Mouse (Mus musculus): ENCODE data around the gene Abl2. TPM values are rescaled to one million over a fixed set of nuclear protein-coding genes. Genes with fewer than 3 reads are reported as not detected.

Abl2 gene
- polyA plus RNA-seq, 1 experiment from 2014 or later: 8.1 TPM

- Histone ChIP-seq H3K4me2 (replicated peaks; ENCODE audit: low read depth, low read length) (no peak overlapping the region), H3K4me1 (ENCODE audit: control insufficient read depth, insufficient read depth, low read length) (no peaks in the 10 kb centered on the region), H3K27ac (ENCODE audit: low read depth, low read length) (no peak overlapping the region), H3K36me3 (ENCODE audit: control insufficient read depth, insufficient read depth, low read length) (peaks cover 62% of the 10 kb centered on the region), H3K9ac (ENCODE audit: low read depth, low read length) (no peak overlapping the region), H3K27me3 (ENCODE audit: control insufficient read depth, insufficient read depth, low read length) (no peaks in the 10 kb centered on the region), H3K9me3 (ENCODE audit: control insufficient read depth, low read length) (no peaks in the 10 kb centered on the region), H3K4me3 (ENCODE audit: low read length) (no peak overlapping the region)
- no peak for ATAC-seq (ENCODE audit: low FRiP score, low TSS enrichment)
- 85% methylated on average over 2 of the region's 2 CpGs for WGBS
These were observed 76.6 kb downstream of the Abl2 start for GRCm38 (mm10) chr1:156635148-156635547.

- ATAC-seq (ENCODE audit: low FRiP score, low TSS enrichment): no peak
- Histone ChIP-seq H3K4me3 (ENCODE audit: low read length) (no peak overlapping the region), H3K27ac (ENCODE audit: low read depth, low read length) (no peak overlapping the region), H3K36me3 (ENCODE audit: control insufficient read depth, insufficient read depth, low read length) (peaks cover 62% of the 10 kb centered on the region), H3K9ac (ENCODE audit: low read depth, low read length) (no peak overlapping the region), H3K4me1 (ENCODE audit: control insufficient read depth, insufficient read depth, low read length) (no peaks in the 10 kb centered on the region), H3K27me3 (ENCODE audit: control insufficient read depth, insufficient read depth, low read length) (no peaks in the 10 kb centered on the region), H3K4me2 (replicated peaks; ENCODE audit: low read depth, low read length) (no peak overlapping the region), H3K9me3 (ENCODE audit: control insufficient read depth, low read length) (no peaks in the 10 kb centered on the region)
- WGBS: 87% methylated on average over 5 of the region's 5 CpGs
These were observed 80.9 kb downstream of the Abl2 start for GRCm38 (mm10) chr1:156639455-156639854.

GRCm38 (mm10) chr1:156640577-156640976 lies 82.0 kb downstream of the Abl2 start:
- WGBS: 79% methylated on average over 4 of the region's 4 CpGs
- no peaks in the 10 kb centered on the region for H3K9me3 ChIP-seq (ENCODE audit: control insufficient read depth, low read length)
- H3K4me1 ChIP-seq (ENCODE audit: control insufficient read depth, insufficient read depth, low read length): no peaks in the 10 kb centered on the region
- no peak overlapping the region for H3K4me3 ChIP-seq (ENCODE audit: low read length)
- no peak overlapping the region for H3K9ac ChIP-seq (ENCODE audit: low read depth, low read length)
- no peak for ATAC-seq (ENCODE audit: low FRiP score, low TSS enrichment)
- no peaks in the 10 kb centered on the region for H3K27me3 ChIP-seq (ENCODE audit: control insufficient read depth, insufficient read depth, low read length)
- no peak overlapping the region for H3K27ac ChIP-seq (ENCODE audit: low read depth, low read length)
- H3K36me3 ChIP-seq (ENCODE audit: control insufficient read depth, insufficient read depth, low read length): peaks cover 54% of the 10 kb centered on the region
- no peak overlapping the region for H3K4me2 ChIP-seq (replicated peaks; ENCODE audit: low read depth, low read length)

- 90% methylated on average over 10 of the region's 10 CpGs for WGBS
- Histone ChIP-seq H3K9ac (ENCODE audit: low read depth, low read length) (no peak overlapping the region), H3K36me3 (ENCODE audit: control insufficient read depth, insufficient read depth, low read length) (peaks cover 46% of the 10 kb centered on the region), H3K9me3 (ENCODE audit: control insufficient read depth, low read length) (no peaks in the 10 kb centered on the region), H3K4me2 (replicated peaks; ENCODE audit: low read depth, low read length) (no peak overlapping the region), H3K4me3 (ENCODE audit: low read length) (no peak overlapping the region), H3K4me1 (ENCODE audit: control insufficient read depth, insufficient read depth, low read length) (no peaks in the 10 kb centered on the region), H3K27ac (ENCODE audit: low read depth, low read length) (no peak overlapping the region), H3K27me3 (ENCODE audit: control insufficient read depth, insufficient read depth, low read length) (no peaks in the 10 kb centered on the region)
- ATAC-seq (ENCODE audit: low FRiP score, low TSS enrichment): peak; percentile 20; the same call in 1 of the 2 replicates
These were observed 83.2 kb downstream of the Abl2 start for GRCm38 (mm10) chr1:156641808-156642207.

GRCm38 (mm10) chr1:156642813-156643212 lies 84.2 kb downstream of the Abl2 start:
- H3K27me3 ChIP-seq (ENCODE audit: control insufficient read depth, insufficient read depth, low read length): no peaks in the 10 kb centered on the region
- no peaks in the 10 kb centered on the region for H3K4me1 ChIP-seq (ENCODE audit: control insufficient read depth, insufficient read depth, low read length)
- H3K4me3 ChIP-seq (ENCODE audit: low read length): no peak overlapping the region
- 49% methylated on average over 12 of the region's 12 CpGs for WGBS
- no peak overlapping the region for H3K27ac ChIP-seq (ENCODE audit: low read depth, low read length)
- no peak for ATAC-seq (ENCODE audit: low FRiP score, low TSS enrichment)
- H3K36me3 ChIP-seq (ENCODE audit: control insufficient read depth, insufficient read depth, low read length): peaks cover 46% of the 10 kb centered on the region
- H3K4me2 ChIP-seq (replicated peaks; ENCODE audit: low read depth, low read length): no peak overlapping the region
- H3K9me3 ChIP-seq (ENCODE audit: control insufficient read depth, low read length): no peaks in the 10 kb centered on the region
- H3K9ac ChIP-seq (ENCODE audit: low read depth, low read length): no peak overlapping the region

DNA sequence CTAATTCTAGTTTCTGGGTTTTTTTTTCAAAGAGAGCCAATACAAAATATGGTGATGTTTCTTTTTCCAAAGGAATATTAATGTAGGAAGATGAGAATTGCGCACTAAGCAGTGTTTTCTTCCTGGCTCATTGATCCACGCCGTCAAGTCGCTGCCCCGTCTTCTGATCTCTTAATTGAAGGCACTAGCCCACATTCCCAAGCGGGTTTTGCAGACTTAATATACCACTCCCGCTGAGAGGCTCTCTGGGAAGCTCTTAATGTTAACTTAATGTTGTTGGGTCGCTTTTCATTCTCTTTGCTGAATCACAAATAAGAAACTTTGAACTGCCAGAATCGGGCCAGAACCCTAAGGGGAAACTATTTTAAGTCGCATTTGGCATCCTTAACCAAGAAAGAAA lies 85.5 kb downstream of the Abl2 start:
- Histone ChIP-seq H3K36me3 (ENCODE audit: control insufficient read depth, insufficient read depth, low read length) (peaks cover 40% of the 10 kb centered on the region), H3K9me3 (ENCODE audit: control insufficient read depth, low read length) (no peaks in the 10 kb centered on the region), H3K27ac (ENCODE audit: low read depth, low read length) (no peak overlapping the region), H3K4me1 (ENCODE audit: control insufficient read depth, insufficient read depth, low read length) (no peaks in the 10 kb centered on the region), H3K27me3 (ENCODE audit: control insufficient read depth, insufficient read depth, low read length) (no peaks in the 10 kb centered on the region), H3K4me2 (replicated peaks; ENCODE audit: low read depth, low read length) (no peak overlapping the region), H3K9ac (ENCODE audit: low read depth, low read length) (no peak overlapping the region), H3K4me3 (ENCODE audit: low read length) (no peak overlapping the region)
- no peak for ATAC-seq (ENCODE audit: low FRiP score, low TSS enrichment)
- 59% methylated on average over 10 of the region's 10 CpGs for WGBS

- peaks cover 37% of the 10 kb centered on the region for H3K36me3 ChIP-seq (ENCODE audit: control insufficient read depth, insufficient read depth, low read length)
- no peaks in the 10 kb centered on the region for H3K4me1 ChIP-seq (ENCODE audit: control insufficient read depth, insufficient read depth, low read length)
- 59% methylated on average over 13 of the region's 13 CpGs for WGBS
- no peak for ATAC-seq (ENCODE audit: low FRiP score, low TSS enrichment)
- H3K4me2 ChIP-seq (replicated peaks; ENCODE audit: low read depth, low read length): no peak overlapping the region
- no peak overlapping the region for H3K9ac ChIP-seq (ENCODE audit: low read depth, low read length)
- H3K27ac ChIP-seq (ENCODE audit: low read depth, low read length): no peak overlapping the region
- no peaks in the 10 kb centered on the region for H3K9me3 ChIP-seq (ENCODE audit: control insufficient read depth, low read length)
- H3K4me3 ChIP-seq (ENCODE audit: low read length): no peak overlapping the region
- no peaks in the 10 kb centered on the region for H3K27me3 ChIP-seq (ENCODE audit: control insufficient read depth, insufficient read depth, low read length)
These were observed 86.4 kb downstream of the Abl2 start for GRCm38 (mm10) chr1:156644780-156645523.

GRCm38 (mm10) chr1:156645971-156646370 lies 87.4 kb downstream of the Abl2 start:
- no peaks in the 10 kb centered on the region for H3K9me3 ChIP-seq (ENCODE audit: control insufficient read depth, low read length)
- no peak overlapping the region for H3K4me3 ChIP-seq (ENCODE audit: low read length)
- H3K9ac ChIP-seq (ENCODE audit: low read depth, low read length): no peak overlapping the region
- 88% methylated on average over 4 of the region's 4 CpGs for WGBS
- no peak overlapping the region for H3K27ac ChIP-seq (ENCODE audit: low read depth, low read length)
- no peaks in the 10 kb centered on the region for H3K27me3 ChIP-seq (ENCODE audit: control insufficient read depth, insufficient read depth, low read length)
- peaks cover 27% of the 10 kb centered on the region for H3K36me3 ChIP-seq (ENCODE audit: control insufficient read depth, insufficient read depth, low read length)
- ATAC-seq (ENCODE audit: low FRiP score, low TSS enrichment): no peak
- no peaks in the 10 kb centered on the region for H3K4me1 ChIP-seq (ENCODE audit: control insufficient read depth, insufficient read depth, low read length)
- H3K4me2 ChIP-seq (replicated peaks; ENCODE audit: low read depth, low read length): no peak overlapping the region

GRCm38 (mm10) chr1:156648705-156649104 lies 90.1 kb downstream of the Abl2 start:
- Histone ChIP-seq H3K27ac (ENCODE audit: low read depth, low read length) (no peak overlapping the region), H3K9ac (ENCODE audit: low read depth, low read length) (no peak overlapping the region), H3K36me3 (ENCODE audit: control insufficient read depth, insufficient read depth, low read length) (peaks cover 6% of the 10 kb centered on the region; the same call in 1 of the 2 replicates), H3K4me3 (ENCODE audit: low read length) (no peak overlapping the region), H3K9me3 (ENCODE audit: control insufficient read depth, low read length) (no peaks in the 10 kb centered on the region), H3K4me2 (replicated peaks; ENCODE audit: low read depth, low read length) (no peak overlapping the region), H3K4me1 (ENCODE audit: control insufficient read depth, insufficient read depth, low read length) (no peaks in the 10 kb centered on the region), H3K27me3 (ENCODE audit: control insufficient read depth, insufficient read depth, low read length) (no peaks in the 10 kb centered on the region)
- no peak for ATAC-seq (ENCODE audit: low FRiP score, low TSS enrichment)
- WGBS: 39% methylated on average over 2 of the region's 2 CpGs
